Mouse (Mus musculus) forelimb bud, embryonic 11.5 days (tissue): ENCODE data around the gene Smarcad1.
"Not testable (repeated sequence)": the region's sequence is repeated elsewhere in the genome, so short reads cannot be mapped to it uniquely, and the experiment has no call there.

Source experiments
- DNase-seq: peaks from one replicate; pipeline ENCODE4 v3.0.0-alpha.2; 2012; ENCODE audit warnings: low read depth, low spot score

Smarcad1 gene

DNA sequence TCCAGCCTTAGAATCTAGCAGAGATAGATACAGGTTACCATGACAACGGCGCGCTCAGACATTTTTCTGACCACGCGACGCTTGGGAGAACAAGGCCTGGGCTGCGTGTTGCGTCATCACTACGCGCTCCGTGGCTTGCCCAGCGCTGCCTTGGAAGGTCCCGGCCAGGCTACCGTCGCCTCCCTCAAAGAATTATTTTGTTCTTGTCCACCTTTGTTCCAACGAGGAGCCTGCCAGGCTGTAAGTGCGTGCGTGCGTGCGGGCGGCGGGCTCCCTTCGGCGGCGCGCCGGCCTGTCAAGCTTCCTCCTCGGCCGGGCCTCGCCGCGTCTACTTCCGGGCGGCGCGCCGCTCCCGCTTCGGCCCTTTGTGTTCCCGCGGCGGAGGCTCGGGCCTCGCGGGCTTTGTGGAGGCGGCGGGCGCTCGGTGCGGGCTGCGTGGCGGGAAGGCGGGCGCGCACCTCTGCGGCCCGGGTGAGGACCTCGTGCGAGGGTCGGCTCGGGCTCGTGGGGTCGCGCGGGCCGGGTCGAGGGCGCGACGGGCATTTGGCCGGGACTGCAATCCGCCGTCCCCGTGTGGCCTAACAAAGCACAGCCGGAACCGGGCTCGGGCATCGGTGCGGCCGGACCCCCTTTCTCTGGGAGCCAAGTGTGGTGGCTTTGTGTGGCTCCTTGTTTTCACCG is at the start of gene Smarcad1:
Gene Smarcad1, plus strand, starts transcription at position 93 of the 681 bp plus-strand sequence.
- peak; percentile 95 for DNase-seq

DNA sequence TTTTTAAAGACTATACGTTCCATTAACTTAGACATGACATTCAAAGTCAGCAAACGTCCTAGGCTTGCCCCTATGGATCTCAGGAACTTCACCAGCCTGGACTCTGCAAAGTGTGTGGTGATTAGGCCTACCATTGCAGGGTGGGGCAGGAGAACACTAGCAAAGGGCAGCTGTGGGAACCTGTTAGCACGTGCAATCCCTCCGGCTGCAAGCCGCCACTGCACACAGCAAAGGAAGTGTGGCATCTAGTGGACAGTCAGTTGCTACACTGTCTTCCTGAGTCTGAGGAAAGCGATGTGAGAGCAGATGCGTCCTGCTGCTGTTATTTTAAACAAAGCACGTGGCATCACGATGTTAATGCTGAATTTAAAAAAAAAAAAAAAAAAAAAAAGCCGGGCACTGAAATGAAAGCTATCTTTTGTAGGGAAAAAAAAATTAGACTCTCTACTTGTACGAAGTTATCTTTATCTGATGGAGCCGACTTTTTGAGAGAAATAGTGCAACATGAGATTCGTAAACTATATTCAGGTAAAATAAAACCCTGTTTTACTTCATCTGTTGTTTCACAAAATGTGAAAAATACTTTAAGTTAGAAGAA is 45.5 kb upstream of the Smarcad1 start:
- DNase-seq = peak; percentile 9

DNA sequence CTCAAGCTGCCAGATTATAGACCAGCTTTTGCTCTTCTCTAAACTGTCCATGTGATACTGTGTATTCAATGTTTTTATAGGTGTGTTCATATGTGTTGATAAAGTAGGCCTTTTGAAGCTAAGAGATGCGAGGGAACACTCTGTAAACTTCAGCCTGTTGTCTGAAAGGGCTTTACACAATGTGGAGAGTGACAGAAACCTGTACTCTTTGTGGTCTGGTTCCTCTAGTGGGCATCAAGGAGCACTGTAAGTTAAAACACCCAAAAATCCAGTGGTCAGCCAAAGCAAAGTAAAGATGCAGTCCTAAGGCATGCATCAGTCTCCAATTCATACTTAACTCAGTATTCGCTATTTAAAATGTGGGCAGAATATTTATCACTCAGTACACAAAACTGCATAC is 44.6 kb upstream of the Smarcad1 start:
- DNase-seq = no peak

DNA sequence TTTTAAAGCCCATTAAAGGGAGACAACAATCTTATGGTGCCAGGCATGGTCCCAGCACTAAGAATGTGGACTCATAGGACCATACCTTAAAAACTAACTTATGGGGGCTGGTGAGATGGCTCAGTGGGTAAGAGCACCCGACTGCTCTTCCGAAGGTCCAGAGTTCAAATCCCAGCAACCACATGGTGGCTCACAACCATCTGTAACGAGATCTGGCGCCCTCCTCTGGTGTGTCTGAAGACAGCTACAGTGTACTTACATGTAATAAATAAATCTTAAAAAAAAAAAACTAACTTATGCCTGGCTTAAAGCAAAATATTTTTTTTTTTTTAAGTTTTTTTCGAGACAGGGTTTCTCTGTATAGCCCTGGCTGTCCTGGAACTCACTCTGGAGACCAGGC is 41.6 kb upstream of the Smarcad1 start:
- DNase-seq = not testable (repeated sequence)

DNA sequence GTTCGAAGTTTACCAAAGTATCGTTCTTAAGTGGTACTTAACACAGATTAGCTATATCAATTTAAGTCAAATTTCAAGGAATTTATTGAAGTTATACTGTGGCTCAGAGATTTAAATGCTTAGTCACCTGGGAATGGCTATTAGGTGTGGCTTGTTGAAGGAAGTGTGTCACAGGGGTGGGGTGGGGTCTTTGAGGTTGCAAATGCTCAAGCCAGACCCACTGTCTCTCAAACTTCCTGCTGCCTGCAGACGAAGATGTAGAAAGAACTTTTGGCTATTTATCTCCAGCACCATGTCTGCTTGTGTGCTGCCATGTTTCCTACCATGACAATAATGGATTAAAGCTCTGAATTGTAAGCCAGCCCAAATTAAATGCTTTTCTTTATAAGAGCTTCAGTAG is 40.2 kb upstream of the Smarcad1 start:
- no peak for DNase-seq

DNA sequence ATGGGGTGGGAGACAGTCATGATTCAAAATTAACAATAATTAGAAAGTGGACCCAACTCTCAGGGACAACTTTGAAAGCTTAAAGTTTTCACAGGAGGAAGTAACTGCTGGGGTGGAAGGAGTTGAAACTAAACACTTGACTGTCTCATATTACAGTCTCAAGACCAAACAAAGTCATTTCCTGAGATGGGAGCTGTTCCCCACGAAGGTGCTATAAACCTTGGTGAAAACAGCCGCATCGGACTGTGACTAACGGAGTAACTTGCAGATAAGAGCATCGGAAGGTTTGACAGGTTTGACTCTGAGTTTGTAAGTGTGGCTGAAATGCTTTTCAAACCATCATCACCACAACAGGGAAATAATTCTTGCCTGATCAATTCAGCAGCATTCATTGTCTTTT is 33.5 kb upstream of the Smarcad1 start:
- DNase-seq = no peak

DNA sequence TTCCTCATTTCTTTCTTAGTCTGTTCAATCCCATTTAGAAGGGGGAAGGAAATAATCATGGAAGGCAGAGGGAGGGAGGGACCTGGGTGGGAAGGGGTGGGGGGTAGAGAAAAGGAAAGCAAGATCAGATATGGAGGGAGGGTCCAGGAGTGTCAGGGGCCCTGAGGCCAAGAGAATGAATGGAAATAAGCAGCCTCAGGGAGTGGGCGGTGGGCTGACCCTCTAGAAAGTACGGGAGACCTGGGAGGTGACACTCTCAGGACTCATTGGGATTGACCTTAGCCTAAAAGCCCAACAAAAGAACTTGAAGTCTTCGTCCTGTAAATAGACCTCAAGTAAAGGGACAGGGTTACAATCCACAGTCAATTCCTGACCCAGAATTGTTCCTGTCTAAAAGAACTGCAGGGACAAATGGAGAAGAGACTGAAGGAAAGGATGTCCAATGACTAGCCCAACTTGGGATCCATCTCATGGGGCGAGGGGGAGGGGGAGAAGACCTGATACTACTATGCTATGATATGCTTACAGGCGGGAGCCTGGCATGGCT is 30.9 kb upstream of the Smarcad1 start:
- no peak for DNase-seq

DNA sequence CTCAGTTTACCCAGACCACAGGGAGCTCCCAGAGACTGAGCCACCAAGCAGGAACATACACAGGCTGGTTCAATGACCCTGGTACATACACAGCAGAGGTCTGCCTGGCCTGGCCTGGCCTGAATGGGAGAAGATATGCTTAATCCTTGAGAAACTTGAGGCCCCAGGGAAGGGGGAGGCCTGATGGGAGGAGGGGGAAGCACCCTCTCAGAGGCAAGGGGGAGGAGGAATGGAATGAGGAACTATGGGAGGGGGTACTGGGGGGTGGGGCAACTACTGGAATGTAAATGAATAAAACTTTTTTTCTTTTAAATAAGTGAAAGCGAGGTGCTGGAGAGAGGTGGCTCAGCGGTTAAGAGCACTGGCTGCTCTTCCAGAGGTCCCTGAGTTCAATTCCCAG is 30.2 kb upstream of the Smarcad1 start:
- DNase-seq = no peak

DNA sequence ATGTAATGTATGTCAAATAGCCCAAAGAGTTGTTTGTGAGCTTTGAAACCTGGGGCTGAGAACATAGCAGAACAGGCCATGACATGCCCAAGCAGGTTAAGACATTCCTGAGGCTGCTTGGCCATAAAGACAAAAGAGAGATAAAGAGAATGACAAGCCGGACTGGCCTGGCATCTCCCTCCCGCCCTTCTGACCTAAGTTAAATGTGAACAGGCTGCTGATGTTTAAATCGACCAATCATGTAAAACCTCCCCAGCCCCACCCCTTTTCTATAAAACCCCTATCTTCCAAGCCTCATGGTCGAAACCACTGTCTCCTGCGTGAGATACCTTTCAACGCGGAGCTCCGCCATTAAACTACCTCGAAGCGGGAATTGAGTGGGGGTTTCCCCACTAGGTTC is 24.8 kb upstream of the Smarcad1 start:
- DNase-seq = no peak

DNA sequence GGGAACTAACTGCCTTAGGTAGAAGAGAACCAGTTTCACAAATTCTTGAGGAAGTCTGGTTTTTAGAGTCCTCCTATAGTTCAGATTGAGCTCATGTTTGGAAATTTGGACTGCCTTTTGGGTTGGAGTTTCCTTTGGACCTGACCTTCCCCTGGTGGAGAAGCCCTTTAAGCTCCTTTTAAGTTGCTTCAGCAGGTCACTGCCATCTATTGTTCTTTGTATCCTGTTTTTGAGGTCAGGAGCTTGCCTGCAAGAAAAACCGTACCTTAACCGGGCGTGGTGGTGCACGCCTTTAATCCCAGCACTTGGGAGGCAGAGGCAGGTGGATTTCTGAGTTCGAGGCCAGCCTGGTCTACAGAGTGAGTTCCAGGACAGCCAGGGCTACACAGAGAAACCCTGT is 23.4 kb upstream of the Smarcad1 start:
- not testable (repeated sequence) for DNase-seq

DNA sequence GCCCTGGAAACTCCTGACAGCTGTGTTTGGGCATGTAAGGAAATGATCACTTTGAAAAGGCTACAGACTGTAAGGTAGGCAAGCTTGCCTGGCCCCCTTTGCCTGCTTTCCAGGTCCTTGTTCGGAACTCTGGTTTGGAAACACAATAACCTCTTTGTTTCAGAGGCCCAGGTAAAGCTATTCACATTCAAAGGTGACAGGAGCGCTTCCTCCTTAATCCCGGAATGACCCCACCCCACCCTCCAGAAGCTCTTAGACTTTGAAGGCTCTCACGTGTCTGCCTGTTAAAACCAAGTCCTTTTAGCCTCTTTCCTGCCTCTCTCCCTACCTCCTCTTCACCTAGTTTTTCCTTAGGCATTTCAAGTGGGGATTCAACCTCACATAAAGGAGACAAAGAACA is 20.5 kb upstream of the Smarcad1 start:
- DNase-seq = no peak

DNA sequence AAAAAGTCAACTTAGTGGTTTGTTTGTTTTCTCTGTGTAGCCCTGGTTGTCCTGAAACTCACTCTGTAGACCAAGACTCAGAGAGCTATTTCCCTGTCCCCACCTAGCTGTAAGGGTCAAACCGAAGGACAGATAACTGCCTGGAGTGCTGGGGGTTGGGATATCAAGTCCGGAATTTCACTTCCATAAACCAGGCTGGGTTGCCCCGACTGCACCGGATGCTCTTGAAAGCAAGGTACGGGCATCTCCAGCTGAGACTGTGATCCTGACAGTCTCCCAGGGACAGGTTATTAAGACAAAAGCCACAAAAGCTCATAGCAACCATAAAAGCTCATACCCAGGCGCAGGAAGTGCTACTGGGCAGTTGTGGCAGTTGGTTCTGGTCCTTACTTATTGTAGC is 19.3 kb upstream of the Smarcad1 start:
- DNase-seq = no peak

DNA sequence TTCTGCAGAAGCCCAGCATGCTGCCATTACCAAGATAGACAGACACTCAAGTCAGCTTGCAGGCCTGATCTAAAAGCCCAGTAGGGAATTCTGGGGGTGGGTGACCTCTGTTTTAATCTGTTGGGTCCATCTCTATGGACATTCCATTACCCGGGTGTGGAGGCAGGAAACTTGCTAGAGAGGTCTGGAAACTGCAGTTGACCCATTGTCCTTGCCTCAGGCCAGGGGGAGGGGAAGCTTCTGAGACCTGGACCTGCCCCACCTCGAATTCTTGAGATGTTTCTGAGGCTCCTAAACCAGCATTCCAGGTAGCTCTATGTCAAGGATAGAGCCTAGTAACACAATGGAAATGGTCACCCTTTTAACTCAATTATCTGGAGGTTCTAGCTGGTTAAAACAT is 17.7 kb upstream of the Smarcad1 start:
- no peak for DNase-seq

DNA sequence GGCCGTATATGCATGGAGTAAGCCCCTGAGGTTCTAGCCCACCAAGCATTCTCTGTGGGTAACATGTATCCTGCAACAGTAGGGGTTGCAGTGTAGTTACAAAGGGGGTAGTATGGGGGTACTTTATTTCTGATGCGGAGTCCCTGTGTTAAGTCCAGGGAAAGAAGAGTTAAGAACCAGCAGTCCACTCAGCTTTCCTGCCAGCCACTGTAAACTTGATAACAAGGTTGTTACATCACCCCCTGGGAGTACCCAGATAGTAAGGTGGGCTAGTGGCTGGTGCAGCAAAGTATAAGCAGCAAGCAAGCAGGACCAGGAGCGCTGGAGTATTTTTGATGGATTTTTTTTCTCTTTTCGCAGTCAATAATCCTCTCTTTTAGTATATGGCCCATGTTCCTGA is 17.3 kb upstream of the Smarcad1 start:
- DNase-seq = no peak

DNA sequence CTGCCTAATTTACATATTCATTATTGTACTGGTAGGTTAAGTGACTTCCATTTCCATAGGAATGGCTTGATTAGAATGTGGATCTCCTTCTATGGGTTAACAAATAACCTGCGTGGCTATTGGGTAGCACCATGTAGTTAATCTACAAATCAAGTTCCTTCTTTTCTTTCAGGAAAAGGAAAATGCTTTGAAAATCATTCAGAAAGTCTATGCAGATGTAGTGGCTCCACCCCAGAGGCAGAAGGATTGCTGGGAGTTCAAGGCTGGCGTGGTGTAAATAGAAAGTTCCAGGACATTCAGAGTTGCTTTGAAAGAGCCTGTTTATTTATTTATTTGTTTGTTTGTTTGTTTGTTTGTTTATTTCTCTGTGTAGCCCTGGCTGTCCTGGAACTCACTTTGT is 7.7 kb upstream of the Smarcad1 start:
- DNase-seq = no peak

DNA sequence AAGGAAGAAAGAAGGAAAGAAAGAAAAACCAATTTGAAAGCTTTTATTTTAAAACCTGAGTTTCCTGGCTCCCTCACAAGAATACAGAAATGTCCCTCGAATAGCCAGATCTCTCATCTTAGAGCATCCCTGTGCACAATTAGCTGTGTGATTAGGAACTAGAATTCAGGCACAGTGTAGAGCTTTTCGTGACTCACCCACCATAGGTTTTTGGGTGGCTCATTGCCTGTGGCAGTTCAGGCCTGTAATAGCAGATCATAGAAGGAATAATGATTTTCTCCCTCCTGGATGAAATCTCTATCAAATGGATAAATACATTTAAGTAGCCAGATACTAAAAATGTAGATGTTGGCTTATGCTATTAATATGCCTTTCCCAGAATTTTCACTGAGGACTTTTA is 6.9 kb upstream of the Smarcad1 start:
- DNase-seq = no peak

DNA sequence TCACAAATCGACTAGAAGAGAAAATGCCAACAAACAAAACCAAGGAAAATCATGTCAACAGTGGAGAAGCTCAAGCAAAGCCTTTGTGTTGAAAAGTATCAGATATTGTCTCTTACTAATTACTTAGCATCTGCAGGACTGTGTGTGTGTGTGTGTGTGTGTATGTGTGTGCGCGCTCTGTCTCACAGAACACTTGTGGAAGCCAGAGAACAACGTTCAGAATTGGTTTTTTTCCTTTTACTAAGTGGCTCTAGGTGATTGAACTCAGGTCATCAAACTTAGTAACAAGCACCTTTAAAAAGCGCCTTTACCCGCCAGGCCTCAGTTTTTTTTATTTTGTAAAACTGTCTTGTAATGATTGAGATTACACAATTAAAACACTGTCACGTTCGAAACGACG is 451 bp upstream of the Smarcad1 start:
- no peak for DNase-seq

DNA sequence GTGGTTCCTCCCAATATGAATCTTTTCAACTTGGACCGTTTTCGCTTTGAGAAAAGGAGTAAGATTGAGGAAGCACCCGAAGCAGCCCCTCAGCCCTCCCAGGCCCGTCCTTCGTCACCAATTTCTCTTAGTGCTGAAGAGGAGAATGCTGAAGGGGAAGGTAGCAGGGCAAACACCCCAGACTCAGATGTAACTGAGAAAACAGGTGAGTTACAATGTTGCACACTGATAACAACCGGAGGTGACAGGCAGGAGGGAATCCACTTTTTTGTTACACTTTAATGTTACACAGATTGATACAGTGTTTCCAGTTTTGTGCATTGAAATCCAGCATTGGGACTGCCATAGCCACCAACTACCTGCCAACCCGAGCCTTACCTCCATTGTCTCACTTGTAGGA is 858 bp downstream of the Smarcad1 start:
- peak; percentile 19 for DNase-seq

DNA sequence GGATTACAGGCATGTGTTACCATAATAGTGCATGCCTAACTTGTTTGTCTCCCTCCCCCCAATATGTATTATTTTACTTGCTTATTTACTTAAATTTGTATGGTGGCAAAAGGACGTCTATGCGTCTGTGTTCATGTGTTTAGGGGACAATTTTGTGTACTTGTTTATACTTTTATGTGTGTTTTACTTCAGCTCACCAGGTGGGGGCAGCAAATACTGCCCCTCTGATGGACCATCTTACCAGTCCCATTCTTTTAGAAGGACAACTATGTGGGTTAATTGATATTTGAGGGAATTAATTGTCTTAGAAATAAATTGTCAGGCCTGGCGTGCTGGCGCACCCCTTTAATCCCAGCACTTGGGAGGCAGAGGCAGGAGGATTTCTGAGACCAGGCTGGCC is 6.7 kb downstream of the Smarcad1 start:
- DNase-seq = no peak

DNA sequence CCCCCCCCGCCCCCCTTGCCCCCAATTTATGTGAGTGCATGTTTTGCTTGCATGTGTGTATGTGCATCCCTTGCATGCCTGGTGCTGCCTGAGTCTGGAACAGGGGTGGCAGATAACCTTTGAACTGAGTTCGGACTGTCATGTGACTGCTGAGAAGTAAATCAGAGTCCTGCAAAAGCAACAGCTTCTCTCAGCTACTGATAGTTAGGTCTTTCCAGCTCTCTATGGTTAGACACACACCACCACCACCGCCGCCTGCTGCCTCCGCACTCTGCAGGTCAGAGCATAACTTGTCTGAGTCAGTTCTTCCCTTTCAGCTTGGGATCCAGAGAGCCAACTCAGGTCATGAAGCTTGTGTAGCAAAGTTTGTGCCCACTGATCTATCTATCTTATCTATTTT is 14.2 kb downstream of the Smarcad1 start:
- no peak for DNase-seq

DNA sequence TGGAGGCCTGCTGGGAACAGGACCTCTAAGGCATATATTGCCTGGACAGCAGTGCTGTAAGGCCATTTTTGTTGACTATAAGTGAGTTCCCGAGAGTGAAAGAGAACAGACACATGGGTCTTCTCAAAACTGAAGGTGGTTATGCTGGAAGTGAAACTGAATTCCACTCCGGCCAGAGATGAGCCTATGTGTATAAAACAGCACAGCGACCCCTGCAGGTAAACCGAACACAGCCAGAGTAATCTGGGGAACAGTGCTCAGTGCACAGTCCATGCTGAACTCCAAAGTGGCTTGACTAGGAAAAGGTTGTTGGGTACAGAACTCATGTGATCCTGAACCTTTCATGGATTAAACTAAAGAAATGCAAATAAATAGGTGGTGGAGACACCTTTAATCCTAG is 14.8 kb downstream of the Smarcad1 start:
- not testable (repeated sequence) for DNase-seq

DNA sequence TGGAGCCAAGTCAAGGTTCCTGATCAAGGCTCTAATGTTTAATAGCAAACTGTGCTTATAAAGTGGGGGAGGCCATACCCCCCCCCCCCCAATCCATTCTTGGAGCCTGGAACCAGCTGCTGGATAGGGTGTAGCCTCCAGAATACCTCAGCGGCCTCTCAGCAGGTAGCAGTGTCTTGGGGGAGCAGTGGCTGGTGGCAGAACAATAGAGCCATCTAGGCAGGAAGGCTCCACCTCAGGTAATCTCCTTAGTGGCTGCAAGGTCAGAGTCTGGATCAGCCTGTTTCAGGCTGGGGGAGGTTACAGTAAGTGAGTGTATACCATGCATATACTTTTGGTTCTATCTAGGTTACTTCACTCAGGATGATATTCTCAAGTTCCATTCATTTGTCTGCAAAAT is 18.7 kb downstream of the Smarcad1 start:
- no peak for DNase-seq

DNA sequence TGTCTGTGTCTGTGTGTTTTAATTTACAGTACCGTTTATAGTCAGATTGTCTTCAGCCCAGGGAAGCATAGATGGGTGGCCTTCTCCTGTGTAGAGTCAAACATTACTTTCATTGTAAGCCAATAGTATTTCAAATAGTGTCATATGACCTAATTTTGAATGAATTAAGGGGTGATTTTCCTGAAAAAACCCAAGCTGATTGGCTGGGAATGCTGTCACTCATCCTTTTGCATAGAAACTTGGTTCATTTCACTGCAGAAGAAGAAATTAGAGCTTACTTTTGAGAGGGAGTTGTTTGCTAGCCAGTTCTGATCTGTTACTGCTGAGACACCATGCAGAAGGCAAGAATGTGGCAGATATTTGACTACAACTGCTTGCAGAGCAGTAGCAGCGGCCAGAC is 32.8 kb downstream of the Smarcad1 start:
- no peak for DNase-seq

DNA sequence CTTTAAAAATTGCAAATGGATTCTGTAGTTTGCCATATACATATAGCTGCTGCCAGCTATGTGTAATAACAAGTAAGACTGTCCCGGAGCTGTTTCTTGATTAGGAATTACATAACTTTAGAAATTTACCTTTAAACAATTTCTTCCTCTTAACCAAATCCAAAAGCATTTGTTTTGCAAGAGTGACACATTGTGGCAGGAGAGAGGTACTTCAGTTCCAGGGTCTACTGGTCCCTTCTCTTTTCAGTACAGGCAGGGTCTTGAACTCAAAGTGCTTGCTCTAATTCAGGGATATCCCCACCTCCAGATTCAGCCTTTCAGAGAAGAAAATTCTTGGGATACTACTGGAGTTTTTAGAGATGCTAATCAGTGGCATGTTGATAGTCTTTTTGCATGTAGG is 36.8 kb downstream of the Smarcad1 start:
- no peak for DNase-seq
